Mouse (Mus musculus) testis, adult 2 months (tissue): ENCODE measurements around the gene Tmc3.

Experiments
- CTCF ChIP-seq: fragments of 200-500 bp; IDR thresholded peaks from 2 replicates; pipeline ENCODE4 v1.5.1; 2012; ENCODE audit warnings: low read depth, mild to moderate bottlenecking, inconsistent platforms, low read length, moderate library complexity; ENCODE audit not compliant: control insufficient read depth, insufficient read depth, insufficient replicate concordance
- POLR2A ChIP-seq: fragments of 200-500 bp; IDR thresholded peaks from 2 replicates; pipeline ENCODE4 v1.6.1; 2012; ENCODE audit warnings: low read depth, mild to moderate bottlenecking, inconsistent platforms, low read length, moderate library complexity; ENCODE audit not compliant: control insufficient read depth

- TF ChIP-seq CTCF (no peak), POLR2A (no peak)
Measured at GRCm38 (mm10) chr7:83598997-83599912, 14.5 kb downstream of the Tmc3 start.
